ENCODE assay signal across 19 mouse cellular contexts in genomic region chr10:39683481-39683880, GRCm38 (mm10). TPM values are rescaled to one million over a fixed set of nuclear protein-coding genes. Genes with fewer than 3 reads are reported as not detected.
DNase-seq lines count a peak whose midpoint lies in the region; ATAC-seq lines count a peak whose summit lies in the region.
"Had no signal": no experiment of that assay in that cellular context is flagged by ENCODE, and none has a peak within 500 bp of the region (broad histone marks: within the 10 kb centered on the region; RNA-seq: fewer than 3 reads in every experiment).

No protein-coding gene starts in this region.

- DNase-seq in heart, adult 11 months, result peak; percentile 76
- no peak for DNase-seq in heart, adult 8-10 months (ENCODE audit: low spot score)
- peak; percentile 88 for DNase-seq in NIH3T3 (ENCODE audit: low read depth)
- DNase-seq in adrenal gland, postnatal 14 days, result peak; percentile 53
- DNase-seq in thymus, postnatal 0 days (ENCODE audit: low spot score), result no peak
- no peak for DNase-seq in kidney, postnatal 10 days
- DNase-seq: cerebellum, adult 11 months; cerebellum, adult 8-10 months; cerebellum, postnatal 14 days; gastrocnemius, postnatal 14 days; heart, postnatal 10 days; kidney, adult 11 months; kidney, adult 9 months had no signal

- H3K4me3 ChIP-seq in midbrain, embryonic 15.5 days, result no peak overlapping the region
- H3K4me3 ChIP-seq: embryonic facial prominence, embryonic 12.5 days; forebrain, embryonic 15.5 days; heart, embryonic 10.5 days; hindbrain, embryonic 13.5 days had no signal

- no peaks in the 10 kb centered on the region for H3K4me1 ChIP-seq in midbrain, embryonic 15.5 days

- no peaks in the 10 kb centered on the region for H3K9me3 ChIP-seq in midbrain, embryonic 15.5 days
- H3K9me3 ChIP-seq: embryonic facial prominence, embryonic 12.5 days; forebrain, embryonic 15.5 days; heart, embryonic 10.5 days; hindbrain, embryonic 13.5 days had no signal

- H3K4me2 ChIP-seq in midbrain, embryonic 15.5 days, result no peak overlapping the region
- H3K4me2 ChIP-seq: embryonic facial prominence, embryonic 12.5 days; forebrain, embryonic 15.5 days; hindbrain, embryonic 13.5 days had no signal

- H3K9ac ChIP-seq in midbrain, embryonic 15.5 days, result no peak overlapping the region
- H3K9ac ChIP-seq: embryonic facial prominence, embryonic 12.5 days; forebrain, embryonic 15.5 days; hindbrain, embryonic 13.5 days had no signal

- 89% methylated on average over 2 of the region's 2 CpGs for WGBS in midbrain, embryonic 15.5 days

- no peaks in the 10 kb centered on the region for H3K27me3 ChIP-seq in midbrain, embryonic 15.5 days (replicated peaks)
- H3K27me3 ChIP-seq: embryonic facial prominence, embryonic 12.5 days; forebrain, embryonic 15.5 days; hindbrain, embryonic 13.5 days had no signal

- no peak overlapping the region for H3K27ac ChIP-seq in midbrain, embryonic 15.5 days
- H3K27ac ChIP-seq: embryonic facial prominence, embryonic 12.5 days; forebrain, embryonic 15.5 days; heart, embryonic 10.5 days; hindbrain, embryonic 13.5 days; hindbrain, postnatal 0 days had no signal

- H3K36me3 ChIP-seq in midbrain, embryonic 15.5 days (replicated peaks), result no peaks in the 10 kb centered on the region
- H3K36me3 ChIP-seq: embryonic facial prominence, embryonic 12.5 days; heart, embryonic 10.5 days had no signal

- ATAC-seq in midbrain, embryonic 15.5 days (replicated peaks), result no peak
- ATAC-seq: forebrain, embryonic 15.5 days; hindbrain, postnatal 0 days had no signal

RNA-seq across cellular contexts. Expression of gene Rev3l, which starts 48.4 kb away (rescaled TPM):
- 10 to 100 TPM in 1 of 4 experiments, 1 to 10 TPM in 3; 9.1 to 11.0 (median 9.7) TPM for total RNA-seq in heart, adult 8-10 months (2022)
- total RNA-seq in adrenal gland, postnatal 14 days (2021), result 26.9 and 34.8 TPM in 2 replicates
- polyA plus RNA-seq in midbrain, embryonic 15.5 days (2015; fragmentation: Nextera tagmentation; extraction: Ambion mirVana), result 39.3 and 43.6 TPM in 2 replicates
- polyA plus RNA-seq in thymus, postnatal 0 days (2015; fragmentation: Nextera tagmentation; extraction: Ambion mirVana), result 12.4 and 13.2 TPM in 2 replicates

Comparison
In these comparisons a context has a peak if more than half of its experiments do, and no peak if none do; other contexts are left out.
1. DNase-seq: peak in heart, adult 11 months (single experiment), NIH3T3 (single experiment) and adrenal gland, postnatal 14 days (single experiment); none in heart, adult 8-10 months (single experiment), thymus, postnatal 0 days (single experiment) and kidney, postnatal 10 days (single experiment).